Mouse (Mus musculus) hindbrain, embryonic 13.5 days (tissue): Measurements from ENCODE around the gene Gucy1a1. TPM values are rescaled to one million over a fixed set of nuclear protein-coding genes. Genes with fewer than 3 reads are reported as not detected.

Experiments
- microRNA-seq: library from miRNA; unstranded; fragments of <30 nt; microRNA quantifications from one replicate; pipeline ENCODE4, GENCODE M21; 2016
- polyA plus RNA-seq: library from polyadenylated mRNA; unstranded; fragments of >200 nt; fragmentation: Nextera tagmentation; extraction: Ambion mirVana; gene quantifications from 2 replicates; pipeline ENCODE4 v1.2.1, GENCODE M21; 2015

Gucy1a1 gene
- polyA plus RNA-seq, 1 experiment from 2014 or later = 15.3 TPM

Small RNAs within 50 kb of the gene (microRNA-seq; reads per million reads assigned to microRNA genes)
- not detected for gene Mir7010

Other genes with a start within 250 kb of the Gucy1a1 start
- gene Ctso, start 213.2 kb downstream of the Gucy1a1 start, polyA plus RNA-seq = 9.8 and 10.6 TPM in 2 replicates
- 0.05 TPM in 1 of 2 replicates, not detected in the other for gene Tdo2, start 169.6 kb downstream of the Gucy1a1 start, polyA plus RNA-seq
- not detected in 2 replicates for gene Asic5, start 163.5 kb downstream of the Gucy1a1 start, polyA plus RNA-seq
- 33.3 and 34.8 TPM in 2 replicates for gene Gucy1b1, start 71.1 kb downstream of the Gucy1a1 start, polyA plus RNA-seq
- 46.1 and 47.1 TPM in 2 replicates for gene Map9, start 212.3 kb upstream of the Gucy1a1 start, polyA plus RNA-seq